Mouse (Mus musculus) ovary, postnatal 10 days (tissue): ENCODE results near the gene Dnajc25.

Experiments
- DNase-seq: peaks from one replicate; pipeline ENCODE4 v3.0.0; 2022; ENCODE audit warnings: low spot score

The Dnajc25 gene

DNA sequence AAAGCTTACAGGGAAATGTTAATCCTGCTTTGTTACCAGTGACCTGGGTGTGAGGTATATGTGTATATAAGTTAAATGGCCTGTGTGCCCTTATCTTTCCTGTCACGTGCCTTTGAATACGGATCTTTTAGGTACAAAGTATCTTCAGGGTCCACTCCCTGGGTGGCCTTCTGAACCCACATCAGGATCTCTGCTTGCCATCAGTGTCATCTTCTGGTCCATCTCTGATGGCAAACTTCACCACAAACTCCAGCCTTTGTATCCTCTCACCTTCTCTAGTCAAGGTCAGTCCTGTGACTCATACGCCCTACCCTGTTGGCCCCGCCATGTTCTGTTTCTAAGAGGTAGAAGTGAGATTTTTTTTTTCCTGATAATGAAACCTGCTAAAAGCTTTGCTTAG, at the start of gene Dnajc25:
Dnajc25 (plus strand) TSS at position 301 of the 400 bp plus-strand sequence.
- DNase-seq = no peak

DNA sequence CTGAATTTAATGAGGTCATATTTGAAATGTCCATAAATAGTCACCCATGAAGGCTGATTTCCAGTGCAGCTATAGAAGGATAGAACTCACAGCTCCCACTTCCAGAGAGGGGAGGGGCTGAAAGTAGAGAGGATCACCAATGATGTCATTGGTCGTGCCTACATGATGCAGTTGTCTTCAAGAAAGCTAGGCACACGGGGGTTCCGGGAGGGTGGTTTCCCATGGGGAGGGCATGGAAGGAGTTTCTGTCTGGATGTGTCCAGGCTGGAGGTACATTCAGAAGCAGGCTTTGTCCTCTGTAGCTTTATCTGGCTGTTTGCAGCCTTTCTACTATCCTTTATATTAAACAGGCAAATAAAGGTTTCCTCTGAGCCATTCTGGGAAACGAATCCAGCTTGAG, 46.5 kb upstream of the Dnajc25 start:
- no peak for DNase-seq

DNA sequence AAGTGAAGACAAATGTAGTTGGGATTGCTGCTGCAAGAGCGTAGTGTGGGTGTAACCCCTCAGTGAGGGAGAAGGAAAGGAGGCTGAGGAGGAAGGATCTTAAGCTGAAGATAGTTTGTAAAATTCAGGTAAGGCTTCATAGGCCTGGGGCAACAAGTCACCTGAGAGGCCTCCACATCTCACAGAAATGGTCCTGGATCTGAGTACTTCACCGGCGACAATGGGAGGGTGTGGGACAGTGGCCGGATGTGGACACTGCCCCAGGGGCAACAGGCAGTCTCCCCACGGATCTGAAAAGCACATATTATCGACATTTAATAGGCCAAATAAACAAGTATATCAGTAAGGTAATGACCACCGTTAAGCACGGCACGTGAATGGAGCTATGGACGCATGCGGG, 42.2 kb upstream of the Dnajc25 start:
- DNase-seq = no peak

DNA sequence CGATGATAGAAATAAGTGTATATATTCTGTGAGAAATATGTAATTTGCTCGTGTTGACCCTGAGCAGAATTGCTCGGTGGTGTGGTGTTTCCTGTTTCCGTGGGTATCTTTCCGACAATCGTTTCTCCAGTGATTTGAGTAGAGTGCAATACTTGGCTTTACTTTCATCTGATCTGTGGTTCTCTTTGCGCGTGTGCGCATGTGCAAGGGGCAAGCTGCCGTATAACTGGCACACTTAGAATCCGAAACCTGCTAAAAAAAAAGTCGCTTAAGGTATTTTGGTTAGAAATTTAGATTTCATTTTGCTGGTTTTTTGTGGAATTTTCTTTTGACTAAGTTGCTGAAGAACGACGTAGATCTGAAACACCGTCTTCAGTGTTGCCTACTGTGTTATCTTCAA, 33.1 kb upstream of the Dnajc25 start:
- DNase-seq = no peak

DNA sequence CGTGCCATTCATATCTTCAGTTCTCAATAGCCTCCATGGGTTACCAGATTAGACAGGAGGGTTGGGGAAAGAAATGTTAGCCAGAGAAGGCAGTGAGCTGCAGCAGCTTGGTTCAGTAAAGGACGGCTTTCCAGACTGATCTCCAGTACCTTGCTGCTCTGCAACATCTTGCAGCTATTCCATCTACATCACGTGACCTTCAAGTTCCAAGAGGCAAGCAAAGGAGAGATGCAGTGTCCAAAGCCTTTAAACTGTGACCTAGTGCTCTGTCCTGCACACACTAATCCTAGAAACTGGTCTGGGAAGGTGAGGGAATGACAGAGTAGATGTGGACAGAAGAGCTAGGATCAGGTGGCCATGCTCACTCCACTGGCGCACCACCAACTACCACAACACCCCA, 31.6 kb upstream of the Dnajc25 start:
- no peak for DNase-seq

DNA sequence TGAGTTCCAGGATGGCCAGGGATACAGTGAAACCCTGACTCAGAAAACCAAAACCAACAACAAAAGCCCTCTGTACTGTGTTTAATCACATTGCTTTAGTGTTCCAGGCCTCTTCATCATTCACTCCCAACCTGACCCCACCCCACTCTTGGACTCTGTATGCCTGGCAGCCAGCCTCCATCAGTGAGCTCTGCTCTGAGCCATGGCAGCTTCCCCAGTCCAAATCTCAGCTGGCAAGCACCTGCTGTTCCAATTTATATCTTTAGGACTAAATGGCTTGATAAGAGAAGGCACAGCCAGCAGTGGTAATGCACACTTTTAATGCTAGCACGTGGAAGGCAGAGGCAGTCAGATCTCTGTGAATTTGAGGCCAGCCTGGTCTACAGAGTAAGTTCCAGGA, 29.7 kb upstream of the Dnajc25 start:
- DNase-seq = no peak

DNA sequence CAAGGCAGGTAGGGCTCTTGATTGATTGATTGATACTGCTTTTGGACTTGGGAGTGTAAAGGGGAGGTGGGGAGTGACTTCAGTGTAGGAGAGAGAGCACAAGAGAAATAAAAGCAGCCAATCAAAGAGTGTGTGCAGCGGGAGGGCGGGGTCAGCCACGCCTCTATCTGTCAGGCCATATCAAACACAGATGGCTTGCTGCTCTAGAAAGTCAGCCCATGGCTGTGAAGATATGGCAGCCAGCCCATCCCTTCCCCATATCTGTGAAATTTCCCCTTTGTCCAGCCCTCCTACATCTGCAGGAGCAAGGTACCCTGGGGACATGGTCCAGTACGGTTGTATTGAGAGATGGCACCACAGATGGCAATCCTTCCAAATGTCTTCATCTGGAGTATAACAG, 24.2 kb upstream of the Dnajc25 start:
- no peak for DNase-seq

DNA sequence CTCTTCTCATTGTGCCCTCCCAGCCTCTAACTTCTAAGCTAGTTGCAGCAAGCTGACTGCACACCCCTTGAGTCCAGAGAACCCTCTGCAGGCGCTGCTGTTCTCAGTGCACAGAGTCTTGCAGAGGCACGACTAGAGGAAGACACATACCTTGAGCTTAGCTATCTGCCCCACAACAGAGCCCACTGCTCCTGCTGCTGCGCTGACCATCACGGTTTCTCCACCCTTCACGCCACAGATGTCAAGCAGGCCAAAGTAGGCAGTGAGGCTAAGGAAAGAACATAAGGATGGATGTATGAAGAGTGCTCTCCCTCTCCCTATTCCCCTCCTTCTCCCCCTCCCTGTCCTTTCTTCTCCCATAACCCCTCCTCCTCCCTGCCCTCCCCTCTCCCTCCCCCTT, 19.2 kb upstream of the Dnajc25 start:
- DNase-seq = no peak

DNA sequence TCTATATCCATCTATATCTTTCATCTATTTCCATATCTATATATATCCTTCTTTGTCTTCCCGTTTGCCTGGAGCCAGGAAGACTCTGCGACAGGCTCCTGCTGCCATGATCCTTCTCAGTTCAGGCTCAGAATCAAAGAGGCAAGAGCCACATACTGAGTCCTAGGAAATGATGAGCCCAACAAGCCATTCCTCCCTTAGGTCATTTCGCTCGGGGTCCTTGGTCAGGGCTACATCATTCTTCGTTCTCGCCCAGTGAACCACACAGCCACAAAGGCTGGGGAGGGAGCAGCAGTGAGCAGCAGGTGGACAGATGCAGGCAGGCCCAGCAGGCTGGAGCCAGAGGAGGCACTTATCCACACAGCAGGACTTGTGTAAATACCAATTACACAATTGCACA, 13.4 kb upstream of the Dnajc25 start:
- DNase-seq = no peak

DNA sequence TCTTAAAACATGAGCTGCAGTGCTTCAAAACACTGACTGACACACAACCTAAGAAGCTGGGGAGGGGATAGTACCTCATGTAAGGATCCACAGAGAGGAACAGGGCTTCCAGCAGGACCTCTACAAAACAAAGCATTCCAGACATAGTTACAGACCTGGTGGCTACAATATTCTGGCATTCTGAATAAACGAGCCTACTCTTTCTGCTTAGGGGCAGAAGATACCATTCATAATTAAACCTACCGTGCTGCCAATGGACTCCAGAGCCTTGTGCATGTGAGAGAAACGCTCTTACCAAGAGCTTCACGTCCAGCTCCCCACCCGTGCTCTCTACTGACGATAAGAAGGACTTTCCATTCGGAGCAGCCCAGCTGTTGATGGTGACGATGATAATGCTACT, 12.1 kb upstream of the Dnajc25 start:
- DNase-seq = no peak

DNA sequence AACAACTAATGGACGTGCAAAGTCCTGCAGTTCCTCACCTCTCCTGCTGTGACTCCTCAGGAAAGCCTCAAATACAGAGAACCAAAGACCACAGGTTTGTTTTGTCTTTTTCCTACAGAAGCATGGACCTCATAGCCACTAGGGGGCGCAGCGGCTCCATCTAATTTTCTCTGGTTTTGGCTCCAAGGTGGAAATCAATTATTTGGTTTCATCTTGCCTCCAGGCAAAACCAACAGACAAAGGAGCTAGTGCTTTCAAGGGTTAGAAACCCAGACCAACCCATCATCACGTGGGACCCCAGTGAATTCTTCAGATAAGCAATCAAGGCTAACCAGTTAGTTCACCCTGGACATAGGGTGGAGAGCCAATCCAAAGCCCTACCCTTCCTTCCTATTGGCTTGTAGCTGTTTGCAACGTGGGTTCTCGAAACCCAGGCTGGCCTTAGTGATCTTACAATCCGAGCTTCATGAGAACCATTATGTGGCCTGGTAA, 9.7 kb upstream of the Dnajc25 start:
- peak; percentile 67 for DNase-seq

DNA sequence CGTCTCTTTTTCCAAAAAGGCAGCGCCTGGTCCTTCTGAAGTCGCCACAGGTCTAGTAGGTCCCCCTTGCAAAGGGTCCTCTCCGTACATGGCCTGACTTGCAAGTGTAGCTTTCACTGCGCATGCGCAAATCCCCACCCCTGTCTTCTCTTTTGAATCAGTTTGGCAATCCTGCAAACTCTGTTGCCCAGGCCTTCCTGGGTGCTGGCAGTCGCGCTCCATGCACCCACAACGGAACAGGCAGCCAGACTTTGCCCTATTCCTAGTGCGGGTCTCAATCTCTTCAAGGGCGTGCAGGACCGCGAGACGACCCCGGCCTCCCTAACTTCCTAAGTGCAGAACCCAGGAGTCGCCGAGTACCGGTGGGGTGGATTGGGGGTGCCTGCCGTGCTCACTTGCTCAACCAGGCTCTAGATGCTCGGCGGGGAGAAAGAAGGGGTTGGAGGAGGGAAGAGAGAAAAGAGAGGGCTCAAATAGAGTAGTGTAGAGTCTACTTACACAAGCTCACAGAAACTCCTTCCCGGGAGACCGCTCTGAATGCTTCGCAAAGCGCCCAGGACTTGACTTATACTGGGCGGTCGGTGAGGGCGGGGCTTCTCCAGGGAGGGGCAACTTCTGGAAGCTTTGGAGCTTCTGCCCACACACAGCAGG, 8.2 kb upstream of the Dnajc25 start, which contains the start of gene Ptgr1:
Ptgr1 (minus strand) TSS at position 580 of the 651 bp plus-strand sequence.
- peak; percentile 58 for DNase-seq

DNA sequence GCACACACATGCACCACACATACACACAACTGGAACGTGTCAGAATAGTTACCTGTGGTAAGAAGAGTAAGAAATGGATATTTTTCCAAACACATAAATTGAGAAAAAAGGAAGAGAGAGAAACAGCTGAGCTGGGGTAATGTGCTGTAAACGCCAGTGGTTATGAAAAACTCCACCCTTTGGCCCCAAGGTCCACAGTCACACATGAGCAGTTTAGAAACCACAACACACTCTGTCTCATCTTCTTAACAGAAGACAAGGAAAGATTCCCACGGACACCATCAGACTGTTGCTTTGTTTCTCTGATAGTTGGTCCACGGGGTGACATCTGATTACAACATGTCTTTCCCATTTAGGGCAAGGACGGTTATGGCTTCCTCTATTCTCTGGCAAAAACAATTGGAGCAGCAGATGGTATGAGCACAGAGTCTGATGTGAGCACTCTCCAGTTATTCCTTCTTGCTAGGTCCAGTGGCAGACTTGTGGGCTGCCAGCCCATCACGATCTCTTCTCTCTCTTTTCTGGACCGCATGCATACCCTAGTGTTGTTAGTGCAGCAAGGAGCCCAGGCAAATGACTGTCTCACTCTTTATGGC, 5.5 kb upstream of the Dnajc25 start:
- DNase-seq = no peak

DNA sequence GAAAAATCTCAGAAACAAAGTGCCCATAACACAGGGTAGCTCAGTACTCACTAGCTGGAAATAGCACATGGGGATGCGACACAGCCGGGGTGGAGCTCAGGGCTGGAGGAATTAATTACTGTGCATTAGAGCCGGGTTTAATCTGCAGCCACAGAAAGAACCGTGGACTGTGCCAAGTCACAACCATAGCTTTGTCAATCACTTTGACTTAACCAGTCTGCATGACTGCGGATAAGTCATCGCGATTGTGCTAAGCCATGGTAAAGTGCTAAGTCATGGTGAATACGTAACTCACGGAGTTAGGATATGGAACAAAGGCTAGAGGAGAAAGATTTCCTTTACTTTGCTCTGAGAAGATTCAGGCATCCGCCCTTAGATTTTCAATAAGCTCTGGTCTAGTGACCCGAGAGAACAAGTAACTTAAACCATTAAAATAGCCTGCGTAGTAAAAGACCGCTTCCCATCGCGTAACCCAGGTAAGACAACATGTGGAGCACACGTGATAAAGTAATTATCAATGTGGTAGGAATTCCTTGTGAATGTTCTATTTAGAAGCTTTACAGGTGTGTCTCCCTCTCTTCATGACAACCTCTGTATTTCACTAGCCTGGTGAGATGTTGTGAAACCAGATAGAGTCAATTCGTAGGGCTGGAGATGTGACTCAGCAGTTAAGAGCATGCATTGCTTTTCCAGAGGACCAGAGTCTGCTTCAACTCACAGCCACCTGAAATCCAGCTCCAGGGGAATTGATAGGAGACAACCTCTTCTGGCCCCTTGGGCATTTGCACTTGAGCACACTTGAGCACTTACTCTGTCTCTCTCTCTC, 4.0 kb upstream of the Dnajc25 start:
- no peak for DNase-seq

DNA sequence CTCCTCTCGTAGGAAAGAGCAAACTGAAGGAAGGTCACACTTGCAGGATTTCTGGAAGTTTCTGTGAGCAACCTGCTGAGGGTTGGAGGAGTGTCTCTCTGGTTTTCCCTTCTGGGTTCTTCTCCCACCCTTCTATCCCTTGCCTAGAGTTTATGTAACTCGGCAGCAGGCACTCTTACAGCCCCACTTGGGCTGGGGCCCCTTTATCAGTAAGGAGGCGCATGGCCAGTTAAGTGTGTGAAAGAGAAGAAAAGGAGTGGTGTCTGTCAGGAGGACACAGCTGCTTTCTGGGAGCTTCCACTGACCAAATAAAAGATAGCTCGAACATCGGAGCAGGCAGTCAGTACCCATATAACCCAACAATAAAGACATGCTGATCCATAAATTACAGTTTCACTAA, 2.7 kb upstream of the Dnajc25 start:
- DNase-seq = no peak

DNA sequence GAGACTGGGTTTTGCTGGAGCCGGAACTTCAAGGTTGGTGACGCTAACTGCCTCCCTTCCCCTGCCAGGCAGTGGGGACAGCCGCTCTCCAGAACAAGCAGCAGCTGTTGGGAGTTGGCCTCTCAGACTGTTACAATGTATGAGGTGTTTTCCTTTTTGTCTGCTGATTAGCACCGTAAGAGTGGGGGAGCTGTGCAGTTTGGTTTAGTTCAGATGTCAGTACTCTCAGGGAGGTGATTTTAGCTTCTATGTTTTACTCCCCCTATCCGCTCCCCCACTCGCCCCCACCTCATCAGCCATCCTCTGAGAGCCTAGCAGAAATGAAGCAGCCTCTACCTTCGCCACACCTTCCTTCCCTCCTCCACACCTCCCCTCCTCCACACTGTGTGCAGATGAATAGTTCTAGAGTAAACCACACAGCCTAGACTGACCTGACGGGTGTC, 410 bp downstream of the Dnajc25 start:
- DNase-seq = no peak

DNA sequence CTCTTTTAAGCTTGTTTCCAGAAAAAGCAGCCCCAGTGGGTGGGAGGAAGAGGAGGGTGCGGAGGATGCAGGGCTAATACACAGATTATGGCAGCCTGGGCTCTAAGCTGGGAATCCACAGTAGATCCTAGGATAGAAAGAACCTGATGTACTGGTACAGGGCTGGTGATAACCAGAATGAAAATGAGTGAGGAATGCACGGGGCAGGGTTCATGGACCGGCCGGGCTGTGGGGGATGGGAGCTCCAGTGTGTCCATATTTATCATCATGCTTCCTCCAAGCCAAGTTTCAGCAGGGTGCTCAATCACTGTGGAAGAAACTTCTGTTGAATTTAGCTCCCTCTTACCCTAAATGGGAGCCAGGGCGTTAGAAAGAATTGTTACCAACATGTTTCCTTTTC, 2.2 kb downstream of the Dnajc25 start:
- DNase-seq = no peak

DNA sequence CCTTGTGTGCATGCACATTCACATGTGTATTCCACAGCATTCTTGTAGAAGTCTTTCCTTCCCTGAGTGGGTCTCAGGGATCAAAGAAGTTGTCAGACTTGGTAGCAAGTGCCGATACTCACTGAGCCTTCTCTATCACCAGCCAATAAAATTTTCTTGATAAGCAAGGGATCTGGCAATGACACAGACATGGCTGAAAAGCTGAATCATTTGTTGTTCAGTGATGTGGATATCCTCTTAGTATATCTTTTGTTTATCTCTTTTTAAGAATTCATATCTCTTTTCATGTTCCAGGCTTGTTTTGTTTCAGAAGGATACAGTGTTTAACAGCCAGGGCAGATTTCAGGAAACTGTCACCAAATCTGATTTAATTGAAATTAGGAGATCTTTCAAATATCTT, 3.8 kb downstream of the Dnajc25 start:
- DNase-seq = no peak

DNA sequence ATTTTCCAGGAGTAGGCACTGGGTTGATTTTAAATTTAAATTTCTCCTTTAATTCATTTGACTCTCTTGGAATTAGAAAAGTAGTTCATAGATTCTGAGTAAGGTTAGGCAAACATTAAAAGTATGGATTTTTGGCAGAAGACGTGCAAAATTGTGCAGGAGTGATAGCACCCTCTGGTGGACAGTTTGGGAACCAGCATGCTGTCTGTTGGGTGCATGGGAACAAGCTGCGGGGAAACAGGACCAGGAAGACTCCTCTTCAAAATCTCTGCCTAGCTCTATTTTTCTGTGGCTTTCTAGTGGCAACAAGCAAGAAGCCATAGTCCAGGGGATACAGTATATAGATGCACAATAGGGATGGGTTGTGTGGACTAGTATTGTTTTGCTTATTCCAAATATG, 4.8 kb downstream of the Dnajc25 start:
- peak; percentile 56 for DNase-seq

DNA sequence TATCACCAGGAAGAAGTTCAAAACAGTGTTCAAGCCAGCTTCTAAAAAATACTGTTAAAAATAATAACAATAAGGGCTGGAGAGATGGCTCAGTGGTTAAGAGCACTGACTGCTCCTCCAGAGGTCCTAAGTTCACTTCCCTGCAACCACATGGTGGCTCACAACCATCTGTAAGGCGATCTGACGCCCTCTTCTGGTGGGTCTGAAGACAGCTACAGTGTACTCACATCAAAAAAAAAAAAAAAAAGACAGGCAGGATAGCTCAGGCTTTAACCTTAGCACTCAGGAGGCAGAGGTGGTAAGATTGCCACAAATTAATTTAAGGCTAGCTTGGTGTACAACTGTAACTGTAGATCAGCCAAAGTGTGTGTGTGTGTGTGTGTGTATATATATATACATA, 5.8 kb downstream of the Dnajc25 start:
- DNase-seq = no peak

DNA sequence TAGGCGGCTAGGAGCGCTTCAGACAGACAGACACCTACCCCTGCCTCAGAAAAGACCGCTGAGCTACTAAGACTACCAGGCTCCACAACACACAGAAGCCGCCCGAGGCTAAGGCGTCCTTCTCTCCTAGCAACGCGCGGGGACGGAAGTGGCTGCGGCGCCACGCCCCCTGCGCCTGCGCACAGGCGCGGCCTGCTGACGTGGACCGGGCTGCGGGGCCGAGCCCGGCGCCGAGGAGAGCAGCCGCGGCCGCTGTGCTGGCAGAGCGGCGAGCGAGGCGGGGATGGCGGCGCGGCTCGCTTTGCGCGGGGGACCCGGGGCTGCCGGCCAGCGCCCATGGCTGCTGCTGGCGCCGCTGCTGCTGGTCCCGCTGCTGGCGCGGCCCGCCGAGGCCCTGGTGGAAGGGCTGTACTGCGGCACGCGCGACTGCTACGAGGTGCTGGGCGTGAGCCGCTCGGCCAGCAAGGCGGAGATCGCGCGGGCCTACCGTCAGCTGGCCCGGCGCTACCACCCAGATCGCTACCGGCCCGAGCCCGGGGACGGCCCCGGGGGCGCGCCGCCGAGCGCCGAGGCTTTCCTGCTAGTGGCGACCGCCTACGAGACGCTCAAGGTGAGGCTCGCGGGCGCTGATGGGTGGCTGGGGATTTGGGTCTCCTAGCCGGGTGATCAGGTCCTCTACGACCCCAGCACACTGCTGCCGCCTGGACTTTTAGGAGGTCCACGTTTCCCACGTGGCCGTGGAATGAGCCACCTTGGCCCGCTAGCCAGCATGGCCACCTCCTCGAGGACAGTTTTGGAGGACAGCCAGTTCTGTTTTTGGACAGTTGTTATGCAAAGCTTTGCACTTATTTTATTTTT, 8.3 kb downstream of the Dnajc25 start, which contains the start of gene Gm20503:
Gm20503 (plus strand) TSS at position 263 of the 858 bp plus-strand sequence.
- peak; percentile 74 for DNase-seq

DNA sequence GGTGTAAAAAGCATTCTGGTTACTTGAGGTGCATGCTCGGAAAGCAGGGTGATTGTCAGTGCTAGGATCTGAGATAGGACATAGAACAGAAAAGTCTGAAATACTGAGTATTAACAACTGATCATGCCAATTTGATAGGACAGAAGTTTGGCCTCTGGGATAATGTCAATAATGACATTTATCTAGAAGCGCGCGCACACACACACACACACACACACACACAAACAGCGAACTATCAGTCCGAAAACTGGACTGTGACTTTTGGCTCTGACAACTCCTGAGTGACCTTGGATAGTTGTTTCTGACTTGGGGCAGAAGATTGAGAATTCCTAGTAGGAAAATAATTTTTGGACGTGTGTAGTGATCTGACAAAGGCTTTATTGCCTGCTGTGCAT, 8.9 kb downstream of the Dnajc25 start:
- DNase-seq = no peak
